Mouse (Mus musculus): Measurements from ENCODE around the gene Txlna.

The Txlna gene

DNA sequence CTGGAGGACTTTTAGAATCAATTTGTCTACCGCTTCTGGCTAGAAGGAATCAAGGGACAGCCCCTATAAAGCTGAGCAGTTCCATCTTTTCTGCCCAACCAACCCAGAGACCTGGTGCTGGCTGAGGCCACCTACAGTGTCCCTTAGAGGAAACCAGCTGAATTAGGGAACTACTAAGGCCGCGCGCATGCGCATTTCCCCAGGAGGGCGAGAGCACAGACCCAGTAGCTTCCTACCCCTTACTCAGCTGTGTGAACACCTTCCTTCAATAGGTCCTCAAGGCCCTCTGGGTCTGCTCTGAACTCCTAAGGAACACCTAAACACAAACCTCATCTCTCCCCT, 15.9 kb downstream of the Txlna start:
- no peak for DNase-seq (ENCODE audit: low read depth, low spot score)

DNA sequence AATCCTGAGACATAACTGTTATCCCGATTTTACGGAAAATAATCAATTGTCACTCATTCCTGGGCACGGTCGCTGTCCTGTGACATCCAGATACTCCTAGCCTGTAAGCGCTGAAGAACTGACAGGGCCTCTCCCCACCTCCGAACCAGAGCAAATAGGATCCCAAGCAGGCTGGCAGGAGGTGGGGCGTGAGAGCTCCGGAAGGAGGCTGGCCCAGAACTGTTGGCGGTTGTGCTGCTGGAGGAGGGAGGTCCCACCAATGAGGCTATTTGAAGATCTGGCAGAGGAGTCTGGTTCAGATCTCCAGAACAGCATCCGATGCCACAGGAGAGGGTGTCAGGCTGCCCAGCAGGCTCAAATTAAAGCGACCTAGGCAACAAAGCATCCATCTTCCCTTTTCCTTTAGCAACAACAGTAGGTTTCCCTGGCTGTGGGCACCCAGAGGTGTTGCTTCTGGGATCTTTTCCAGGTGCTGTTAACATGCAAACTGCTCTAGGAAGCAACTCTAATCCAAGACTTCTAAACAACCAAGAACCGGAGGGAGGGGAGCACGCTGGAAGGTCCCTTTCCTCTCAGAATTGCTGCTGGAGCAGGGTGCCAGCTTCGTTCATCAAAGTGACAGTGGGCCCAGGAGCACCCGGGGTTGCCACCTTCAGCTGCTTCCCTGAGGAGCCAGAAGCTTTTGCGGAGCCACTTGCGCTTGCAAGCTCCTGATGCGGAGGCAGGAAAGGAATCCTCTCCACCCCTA, 16.4 kb downstream of the Txlna start:
- peak; percentile 63 for DNase-seq (ENCODE audit: low read depth, low spot score)

DNA sequence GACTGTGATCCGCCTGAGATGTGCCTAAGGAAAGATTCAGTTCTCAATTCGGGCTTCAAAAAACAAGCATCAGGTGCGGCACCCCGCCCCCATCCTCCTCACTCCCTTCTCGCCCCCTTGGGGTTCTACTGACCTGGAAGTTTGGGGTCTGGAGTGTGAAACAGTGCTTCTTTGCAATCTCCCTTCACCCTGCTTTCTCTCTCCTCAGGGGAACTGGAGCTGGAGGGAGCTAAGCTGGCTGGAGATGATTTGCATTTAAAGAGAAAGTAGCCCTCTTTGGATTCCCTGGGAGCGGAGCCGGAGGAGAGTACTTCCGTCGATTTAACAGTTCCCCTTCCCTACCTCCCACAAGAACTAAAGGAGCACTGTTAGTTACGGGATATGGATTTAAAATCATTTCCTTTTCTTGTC, 17.2 kb downstream of the Txlna start, which contains the start of gene Ccdc28b:
Ccdc28b (minus strand) TSS at position 267 of the 411 bp plus-strand sequence.
- DNase-seq (ENCODE audit: low read depth, low spot score), result no peak

DNA sequence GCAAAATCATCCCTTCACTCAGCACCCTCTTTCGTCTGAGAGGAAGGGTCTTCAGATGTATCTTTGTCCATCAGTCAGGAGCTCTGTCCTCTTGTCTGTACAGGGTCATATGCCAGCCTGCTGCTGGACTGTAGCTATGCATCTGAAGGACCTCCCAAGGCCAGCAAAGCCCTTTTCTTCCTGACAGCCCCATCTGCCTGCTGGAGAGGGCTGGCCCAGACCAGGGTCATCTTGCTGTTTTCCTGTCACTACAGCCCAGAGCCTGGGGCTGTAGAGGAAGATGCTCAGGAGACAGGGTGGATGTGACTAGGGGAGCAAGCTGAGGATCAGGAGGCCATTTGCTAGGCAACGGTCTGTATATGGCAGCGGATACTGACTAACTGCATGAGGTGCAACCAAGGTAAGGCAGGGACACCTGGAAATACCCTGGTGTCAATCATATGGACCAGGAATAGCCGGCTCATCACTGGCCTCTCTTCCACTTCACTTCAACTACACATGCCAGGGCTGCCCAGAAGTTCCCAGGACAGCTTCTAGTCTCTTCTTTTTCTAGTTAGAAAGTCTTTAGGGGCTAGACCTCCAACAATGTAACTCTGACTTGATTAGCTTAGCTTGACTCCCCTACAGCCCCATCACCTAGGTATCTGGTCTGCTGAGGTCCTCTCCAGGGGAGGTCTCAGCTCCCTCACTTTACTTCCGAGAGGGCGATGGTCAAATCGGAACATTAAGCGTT, 17.9 kb downstream of the Txlna start:
- DNase-seq (ENCODE audit: low read depth, low spot score), result no peak

DNA sequence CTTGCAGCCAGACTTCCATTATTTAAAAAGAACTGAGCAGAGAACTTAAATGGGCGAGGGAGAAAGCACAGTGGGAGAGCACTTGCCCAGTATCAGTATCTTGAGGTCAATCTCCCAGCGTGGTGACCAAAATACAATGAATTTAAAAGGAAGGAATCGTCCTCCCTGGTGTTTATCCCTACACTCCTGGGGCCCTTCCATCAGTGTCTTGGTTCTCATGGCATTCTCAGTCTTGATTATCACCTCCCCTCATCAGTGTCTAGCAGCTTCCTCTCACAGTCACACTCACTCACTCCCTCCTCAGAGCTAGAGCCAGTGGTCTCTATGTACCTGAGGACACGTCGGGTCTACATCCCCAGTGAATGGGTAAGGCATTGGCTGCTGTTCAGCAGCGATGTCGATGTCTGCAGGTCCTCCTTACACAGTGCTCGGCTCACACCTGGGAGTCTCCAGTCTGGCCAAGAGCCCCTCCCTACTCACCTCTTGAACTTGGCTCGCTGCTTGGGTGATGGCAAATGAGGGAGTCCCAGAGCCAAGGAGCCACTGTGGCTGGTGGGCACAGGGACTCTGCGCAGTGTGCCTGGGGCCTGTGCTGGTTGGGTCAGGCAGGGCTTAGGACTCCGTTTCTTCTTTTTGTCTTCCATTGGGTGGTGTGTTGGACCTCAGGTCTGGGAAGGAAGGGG, 18.6 kb downstream of the Txlna start:
- DNase-seq (ENCODE audit: low read depth, low spot score), result no peak

DNA sequence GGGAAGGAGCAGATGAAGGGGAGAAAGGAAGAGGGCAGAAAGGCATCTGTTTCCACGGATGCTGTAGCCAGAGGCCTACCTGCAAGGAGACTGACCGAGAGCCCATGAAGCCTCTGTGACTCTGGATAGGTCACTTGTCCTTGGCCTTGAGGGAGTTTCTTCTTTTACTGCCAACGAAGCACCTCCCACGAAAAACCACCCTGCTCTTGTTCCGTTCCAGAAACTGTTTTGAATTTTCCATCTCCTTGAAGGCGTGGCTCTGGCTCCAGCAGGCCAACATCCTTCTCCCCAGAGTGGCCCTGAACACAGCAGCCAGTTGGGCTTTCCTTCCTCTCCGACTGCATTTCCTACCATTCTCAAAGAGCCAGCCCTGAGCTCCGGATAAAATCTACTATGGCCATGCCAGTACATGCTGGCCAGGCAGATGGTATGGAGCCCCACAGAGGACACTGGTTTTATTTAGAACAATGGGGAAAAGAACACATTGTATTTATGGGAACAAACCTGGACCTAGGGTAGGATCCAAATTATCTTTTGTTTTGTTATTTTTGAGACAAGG, 19.5 kb downstream of the Txlna start:
- no peak for DNase-seq (ENCODE audit: low read depth, low spot score)

DNA sequence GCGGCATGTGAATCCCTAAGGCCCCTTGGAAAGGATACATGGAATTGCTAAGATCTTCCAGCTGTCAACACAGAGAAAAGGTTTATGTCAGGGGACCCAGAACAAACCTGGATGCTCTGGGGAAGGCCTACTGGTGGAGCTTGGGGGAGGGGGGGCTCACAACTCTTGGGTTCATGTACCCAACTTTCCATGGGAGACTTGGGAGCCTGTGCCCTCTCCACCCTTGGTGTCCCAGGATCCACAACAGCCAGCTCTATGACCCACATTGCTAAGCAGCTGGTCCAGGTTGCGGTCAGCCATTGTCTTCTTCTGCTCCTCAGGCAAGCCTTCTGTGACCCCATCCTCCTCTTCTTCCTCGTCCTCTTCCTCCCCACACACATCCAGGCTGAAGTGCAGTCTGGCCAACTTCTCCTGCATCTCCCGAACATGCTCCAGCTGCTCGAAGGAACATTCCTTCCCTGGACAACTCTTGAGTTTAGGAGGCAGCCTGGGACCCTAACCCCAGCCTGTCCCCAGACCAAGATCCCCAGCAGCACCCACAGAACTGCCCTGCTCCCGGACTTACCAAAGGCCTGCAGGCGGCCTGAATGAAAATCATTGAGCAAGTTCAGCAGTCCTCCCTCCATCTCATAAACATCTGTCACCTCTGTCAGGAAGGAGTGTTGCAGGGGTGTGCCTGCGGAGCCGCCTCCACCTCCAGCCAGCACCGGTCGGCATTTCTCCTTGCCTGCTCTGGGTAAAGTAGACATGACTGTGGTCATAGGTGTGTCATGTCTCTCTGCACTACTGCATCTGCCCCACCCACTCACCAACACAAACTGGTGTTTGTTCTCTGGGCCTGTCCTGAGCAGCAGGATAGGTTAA, 20.2 kb downstream of the Txlna start:
- DNase-seq (ENCODE audit: low read depth, low spot score), result no peak

DNA sequence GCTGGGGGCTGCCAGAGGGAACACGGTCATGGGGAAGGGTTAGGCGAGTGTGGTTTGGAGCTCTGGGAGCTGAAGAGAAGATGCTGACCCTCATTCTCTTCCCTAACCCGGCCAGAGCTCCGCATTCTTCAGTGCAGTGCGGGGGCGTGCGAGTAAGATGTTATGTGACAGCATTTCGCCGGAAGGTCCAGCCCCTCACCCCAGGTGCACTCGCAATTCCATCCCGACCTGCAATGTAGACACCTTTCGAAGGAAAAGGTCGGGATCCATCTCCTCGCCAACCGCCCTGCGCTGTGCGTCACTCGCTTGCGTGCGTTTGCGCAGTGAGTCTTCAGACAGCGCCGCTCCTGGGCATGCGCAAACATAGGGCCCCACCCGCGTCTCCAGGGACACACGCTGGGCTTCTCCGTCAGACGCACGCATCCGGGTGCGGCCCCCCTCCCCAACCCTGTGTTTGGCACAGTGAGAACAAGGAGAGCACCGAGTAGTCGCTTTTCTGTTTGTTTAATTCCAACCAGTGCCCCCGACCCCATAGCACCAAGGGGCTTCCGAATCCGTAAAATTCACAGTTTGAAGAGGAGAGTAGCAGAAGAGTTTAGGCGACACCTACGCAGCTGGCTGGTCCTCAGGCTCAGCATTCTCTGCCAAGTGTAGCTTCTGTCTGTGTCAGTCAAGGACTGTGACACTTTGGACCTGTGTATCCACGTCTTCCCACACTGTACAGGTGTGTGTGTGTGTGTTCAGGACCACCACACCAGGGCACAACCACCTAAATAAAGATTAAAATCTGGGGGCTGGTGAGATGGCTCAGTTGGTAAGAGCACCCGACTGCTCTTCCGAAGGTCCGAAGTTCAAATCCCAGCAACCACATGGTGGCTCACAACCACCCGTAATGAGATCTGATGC, 21.8 kb downstream of the Txlna start, which contains the start of gene Iqcc:
Iqcc (minus strand) TSS at position 314 of the 906 bp plus-strand sequence.
- DNase-seq (ENCODE audit: low read depth, low spot score), result peak; percentile 79

DNA sequence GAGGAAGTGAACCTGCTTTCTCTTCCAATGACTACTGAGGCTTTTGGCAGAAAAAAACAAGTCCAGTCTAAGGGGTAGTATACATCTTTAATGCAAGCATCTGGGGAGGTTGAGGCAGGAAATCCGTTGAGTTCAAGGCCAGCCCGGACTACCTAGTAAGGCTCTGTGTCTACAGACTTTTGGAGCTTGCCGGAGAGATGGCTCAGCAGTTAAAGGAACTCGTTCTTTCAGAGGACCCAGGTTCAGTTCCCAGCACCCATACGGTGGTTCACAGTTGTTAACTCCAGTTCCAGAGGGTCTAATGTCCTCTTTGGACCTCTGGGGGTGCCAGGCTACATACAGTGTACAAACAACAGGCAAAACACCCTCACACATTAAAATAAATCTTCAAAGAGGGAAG, 22.8 kb downstream of the Txlna start:
- no peak for DNase-seq (ENCODE audit: low read depth, low spot score)

DNA sequence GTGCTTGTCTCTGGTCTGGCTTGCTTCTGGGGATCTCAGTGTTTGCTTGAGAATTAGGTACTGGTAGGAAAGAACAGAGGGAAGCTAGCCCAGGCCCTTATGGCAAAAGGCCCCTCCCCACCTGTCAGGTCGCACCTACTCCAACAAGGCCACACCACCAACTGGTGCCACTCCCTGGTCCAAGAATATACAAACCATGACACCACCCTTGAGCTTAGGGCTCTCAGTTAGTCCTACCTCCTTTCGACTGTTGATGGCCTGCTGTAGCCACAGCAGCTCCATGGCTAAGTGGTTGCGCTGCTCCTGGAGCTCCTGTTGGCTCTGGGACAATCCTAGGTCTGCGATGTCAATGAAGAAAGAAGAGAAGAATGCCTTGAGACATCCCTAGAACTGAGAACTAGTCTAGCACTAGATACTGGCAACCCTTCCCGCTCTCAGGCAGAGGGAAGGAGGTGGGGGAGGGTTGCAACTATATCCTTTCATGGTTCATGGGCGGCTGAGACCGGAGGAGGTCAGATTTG, 23.7 kb downstream of the Txlna start:
- no peak for DNase-seq (ENCODE audit: low read depth, low spot score)

DNA sequence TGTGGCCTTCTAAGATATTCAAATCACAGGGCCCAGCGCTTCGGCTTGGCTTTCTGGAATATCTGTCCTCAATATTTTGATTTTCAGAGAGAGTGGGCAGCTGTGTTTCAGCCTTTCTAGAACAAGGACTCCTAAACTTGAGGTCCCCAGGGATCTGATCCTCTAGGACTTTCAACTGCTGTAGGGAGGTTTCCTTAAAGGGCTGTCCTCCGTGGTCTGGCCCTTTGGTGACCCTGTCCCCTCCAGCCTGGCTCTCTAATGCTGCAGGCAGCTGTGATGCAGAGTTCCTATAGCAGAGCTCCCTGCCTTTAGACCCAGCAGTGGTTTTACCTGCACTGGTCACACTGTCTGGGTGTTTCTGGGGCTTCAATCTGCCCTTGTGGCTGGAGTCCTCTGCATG, 24.2 kb downstream of the Txlna start:
- no peak for DNase-seq (ENCODE audit: low read depth, low spot score)

DNA sequence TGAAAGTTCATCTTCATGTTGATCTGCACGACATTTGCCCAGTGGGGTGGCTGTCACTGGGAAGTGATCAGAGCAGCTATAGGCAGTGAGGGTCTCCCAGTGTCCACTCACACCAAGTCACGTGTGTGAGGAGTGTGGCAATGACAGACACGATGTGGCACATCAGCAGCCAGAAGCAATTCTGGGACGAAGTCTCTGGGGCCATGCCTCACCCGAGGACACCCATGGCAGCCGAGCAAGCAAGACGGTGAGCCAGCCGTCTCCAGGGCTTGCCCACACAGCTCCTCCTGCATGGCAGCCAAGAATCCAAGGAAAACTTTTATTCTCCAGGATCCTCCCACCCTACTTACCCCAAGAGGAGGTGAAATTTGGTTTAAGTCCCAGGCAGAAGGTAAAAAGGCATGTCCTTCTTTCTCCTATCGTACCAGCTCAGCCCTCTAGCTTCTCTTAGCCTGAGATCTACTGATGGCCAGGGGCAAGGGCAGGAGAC, 25.0 kb downstream of the Txlna start:
- DNase-seq (ENCODE audit: low read depth, low spot score), result no peak

DNA sequence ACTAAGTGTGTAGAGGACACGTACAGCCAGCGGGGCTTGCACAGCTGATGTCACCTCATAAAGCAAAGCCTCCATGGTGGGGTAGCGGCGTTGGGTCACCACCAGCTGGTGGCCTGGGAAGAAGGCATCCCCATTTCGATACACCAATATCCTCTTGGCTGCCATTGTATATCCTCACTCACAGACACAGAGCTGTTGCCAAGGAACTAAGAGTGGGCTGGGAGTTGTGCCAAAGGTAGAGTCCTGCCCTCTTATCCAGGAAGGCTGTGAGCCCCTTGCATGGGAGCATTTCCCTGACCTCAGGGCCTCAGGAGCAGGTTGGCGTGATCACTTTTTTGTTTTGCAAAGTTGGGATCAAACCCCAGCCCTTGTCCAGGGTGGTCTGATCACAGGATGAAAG, 26.8 kb downstream of the Txlna start, which contains the start of gene Dcdc2b:
Dcdc2b (minus strand) TSS at position 165 of the 400 bp plus-strand sequence.
- no peak for DNase-seq (ENCODE audit: low read depth, low spot score)

DNA sequence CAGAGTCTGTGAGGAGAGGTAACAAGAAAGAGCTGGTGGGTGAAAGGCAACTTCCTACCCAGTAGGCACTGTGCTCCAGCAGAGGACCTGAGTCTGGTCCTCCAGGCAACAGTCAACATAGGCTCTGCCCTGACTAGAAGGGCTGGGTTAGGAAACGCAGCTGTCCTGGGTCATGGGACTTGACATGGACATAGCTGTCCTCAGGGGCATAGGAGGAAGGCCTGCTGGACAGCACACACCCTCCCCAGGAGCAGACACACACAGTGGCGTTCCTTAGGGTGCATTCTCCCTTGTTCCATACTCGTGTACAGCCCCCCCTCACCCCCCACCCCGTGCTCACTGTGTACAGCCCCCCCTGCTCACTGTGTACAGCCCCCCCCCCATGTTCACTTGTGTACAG, 30.4 kb downstream of the Txlna start:
- no peak for DNase-seq (ENCODE audit: low read depth, low spot score)

DNA sequence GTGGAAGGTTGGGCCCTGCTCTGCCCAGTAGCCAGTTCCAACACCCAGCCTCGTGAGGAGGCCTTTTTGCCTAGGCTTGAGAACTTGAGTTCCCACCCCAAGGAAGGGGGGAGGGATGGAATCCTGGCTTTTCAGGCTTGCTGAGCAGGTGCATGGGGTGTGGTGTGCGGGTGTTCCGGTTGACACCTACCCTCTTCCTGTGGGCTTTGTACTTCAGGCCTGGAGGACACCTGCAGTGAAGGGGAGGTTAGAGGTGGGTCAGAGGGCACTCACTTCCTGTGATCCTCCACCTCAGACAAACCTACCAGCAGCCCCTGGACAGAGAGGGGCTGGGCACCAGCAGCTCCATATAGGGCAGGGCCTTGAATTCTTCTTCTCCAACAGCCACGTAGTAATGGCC, 30.8 kb downstream of the Txlna start:
- no peak for DNase-seq (ENCODE audit: low read depth, low spot score)

DNA sequence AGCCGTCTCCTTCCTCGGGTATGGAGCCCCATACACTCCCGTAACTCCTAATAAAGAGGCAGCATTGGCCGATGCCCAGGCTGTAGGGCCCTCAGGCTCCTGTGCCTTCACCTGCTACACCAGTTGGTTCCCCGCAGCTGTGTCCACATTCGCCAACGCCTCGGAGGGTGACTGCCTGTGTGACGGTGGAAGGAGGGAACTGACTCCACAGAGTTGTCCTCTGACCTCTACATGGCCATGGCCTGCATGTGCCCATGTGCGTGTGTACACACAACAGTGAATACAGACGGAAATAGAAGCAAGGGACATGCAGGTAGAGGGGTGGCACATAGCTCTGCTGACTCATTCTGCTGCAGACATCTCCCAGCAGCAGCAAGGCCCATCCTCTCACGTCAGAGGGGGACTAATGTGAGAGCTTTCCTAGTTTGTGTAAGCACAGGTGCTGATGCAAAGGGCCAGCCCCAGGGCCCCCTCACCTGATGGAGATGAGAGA, 31.7 kb downstream of the Txlna start:
- DNase-seq (ENCODE audit: low read depth, low spot score), result no peak

DNA sequence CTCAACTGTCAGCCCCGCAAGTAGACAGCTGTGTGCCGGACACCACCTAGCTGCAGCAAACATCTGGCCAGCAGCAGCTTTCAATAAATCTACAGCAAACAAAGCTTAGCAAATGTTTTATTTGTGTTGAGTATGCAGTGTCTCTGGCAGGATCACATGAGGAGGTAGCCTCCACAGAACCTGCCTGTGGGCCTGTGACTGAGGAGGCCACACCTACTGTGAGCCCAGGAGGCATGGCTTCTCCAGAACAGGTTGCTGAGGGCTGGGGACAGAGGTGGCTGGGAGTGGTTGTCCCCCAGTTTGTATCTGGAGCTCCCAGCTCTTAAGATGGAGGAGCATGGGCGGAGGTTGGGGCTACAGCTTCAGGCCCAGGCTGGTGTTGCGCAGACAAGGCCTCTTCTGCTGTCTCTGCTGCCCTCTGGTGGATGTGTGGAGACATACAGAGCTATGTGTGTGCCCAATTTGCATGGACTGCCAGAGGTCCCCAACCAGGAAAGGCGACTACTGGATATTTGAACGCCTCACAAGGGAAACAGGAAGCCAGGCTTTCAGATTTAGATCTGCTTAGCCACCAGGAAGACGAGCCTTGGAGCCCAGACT, 32.3 kb downstream of the Txlna start:
- peak; percentile 80 for DNase-seq (ENCODE audit: low read depth, low spot score)

DNA sequence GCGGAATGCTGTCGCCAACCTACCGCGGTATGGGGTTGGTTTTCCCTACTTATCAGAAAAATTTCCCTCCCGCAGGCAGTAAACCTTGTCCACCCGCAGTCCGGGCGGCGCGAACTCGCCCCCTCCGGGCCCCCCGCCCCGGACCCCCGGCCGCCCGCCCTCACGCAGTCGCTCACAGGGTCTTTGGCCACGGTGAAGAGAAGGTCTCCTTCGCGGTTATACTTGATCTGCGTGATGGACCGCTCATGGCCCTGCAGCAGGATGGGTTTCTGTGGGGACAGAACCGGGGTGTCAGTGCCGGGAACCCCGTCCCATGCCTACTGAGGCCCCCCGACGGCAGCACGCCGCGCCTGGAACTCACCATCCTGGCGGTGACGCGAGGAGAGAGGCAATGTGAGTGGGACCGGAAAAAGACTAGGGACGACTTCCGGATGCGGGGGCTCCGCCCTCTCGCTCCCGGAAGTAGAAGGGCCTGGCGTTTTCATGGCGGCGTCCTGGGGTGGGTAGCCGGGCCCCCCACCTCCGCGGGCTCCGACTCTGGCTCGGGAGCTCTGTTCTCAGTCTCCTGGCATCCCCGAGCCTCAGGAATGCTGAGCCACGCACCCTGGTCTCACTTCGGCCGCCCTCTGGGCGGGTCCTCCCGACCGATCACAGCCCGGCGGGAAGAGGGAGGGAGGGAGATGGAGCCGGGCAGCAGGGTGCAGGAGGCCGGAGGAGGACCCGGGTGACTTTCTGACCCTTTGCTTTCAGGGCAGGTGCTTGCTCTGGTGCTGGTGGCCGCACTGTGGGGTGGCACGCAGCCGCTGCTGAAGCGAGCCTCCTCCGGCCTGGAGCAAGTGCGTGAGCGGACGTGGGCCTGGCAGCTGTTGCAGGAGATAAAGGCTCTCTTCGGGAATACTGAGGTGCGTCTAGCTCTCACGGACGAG, 40.4 kb downstream of the Txlna start, which contains the start of the genes Eif3i and Tmem234:
Eif3i (minus strand) TSS at position 416 of the 926 bp plus-strand sequence.
Tmem234 (plus strand) TSS at position 436 of the 926 bp plus-strand sequence.
- DNase-seq (ENCODE audit: low read depth, low spot score), result peak; percentile 64
